Mouse (Mus musculus) heart, postnatal 0 days (tissue): ENCODE measurements at regions not wholly inside any gene's neighbourhood (a gene's known extent, or its start where the extent isn't known, plus 50 kb on each side); places are given as distances from the start of the nearest gene placed in this dataset.

ENCODE experiments used
- CTCF ChIP-seq: IDR thresholded peaks from 2 replicates; pipeline ENCODE4 v1.5.1; 2016; ENCODE audit warnings: antibody characterized with exemption, control low read depth, low read depth
- EP300 ChIP-seq: IDR thresholded peaks from 2 replicates; pipeline ENCODE4 v1.6.1; 2016; ENCODE audit warnings: antibody characterized with exemption, low read depth

DNA sequence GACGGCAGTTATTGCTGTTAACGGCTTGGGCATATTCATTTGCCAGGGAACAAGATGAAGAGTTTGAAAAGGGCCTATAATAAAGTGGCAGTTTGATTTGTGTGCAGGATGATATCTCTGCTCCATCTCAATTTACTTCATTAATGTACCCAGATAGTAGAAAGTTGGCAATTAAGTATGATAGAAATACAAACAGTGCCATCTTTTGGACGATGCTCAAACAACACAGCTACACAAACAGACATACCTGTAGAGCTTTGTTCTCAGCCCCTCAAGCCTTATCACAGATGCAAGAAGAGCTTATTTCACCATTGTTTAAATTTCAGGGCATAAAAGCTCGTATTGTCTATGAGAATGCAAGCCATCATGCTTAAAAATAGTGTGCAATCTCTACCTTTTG lies 82.2 kb downstream of the Tnfsf11 start:
- TF ChIP-seq EP300 (no peak), CTCF (peak; percentile 16; the same call in 1 of the 2 replicates)
